Mouse (Mus musculus): ENCODE data around the gene Slc10a1.
A peak's percentile ranks its signal among the peaks of the same experiment; 100 is the strongest.

The Slc10a1 gene

DNA sequence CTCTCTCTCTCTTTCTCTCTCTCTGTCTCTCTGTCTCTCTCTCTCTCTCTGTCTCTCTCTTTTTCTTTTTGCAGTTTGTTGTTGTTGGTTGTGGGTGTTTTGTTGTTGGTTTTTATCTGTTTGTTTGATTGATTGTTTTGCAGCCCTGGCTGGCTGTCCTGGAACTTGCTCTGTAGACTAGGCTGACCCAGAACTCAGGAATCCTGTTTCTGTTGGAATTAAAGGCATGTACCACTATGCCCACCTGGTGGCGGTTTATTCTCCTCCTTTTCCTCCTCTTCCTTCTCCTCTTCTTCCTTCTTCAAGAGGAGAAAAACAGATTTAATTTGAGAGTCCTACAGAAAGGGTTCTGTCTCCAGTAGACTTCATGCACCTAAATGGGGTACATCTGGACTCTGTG lies 41.0 kb downstream of the Slc10a1 start:
- DNase-seq (ENCODE audit: low spot score) = no peak

DNA sequence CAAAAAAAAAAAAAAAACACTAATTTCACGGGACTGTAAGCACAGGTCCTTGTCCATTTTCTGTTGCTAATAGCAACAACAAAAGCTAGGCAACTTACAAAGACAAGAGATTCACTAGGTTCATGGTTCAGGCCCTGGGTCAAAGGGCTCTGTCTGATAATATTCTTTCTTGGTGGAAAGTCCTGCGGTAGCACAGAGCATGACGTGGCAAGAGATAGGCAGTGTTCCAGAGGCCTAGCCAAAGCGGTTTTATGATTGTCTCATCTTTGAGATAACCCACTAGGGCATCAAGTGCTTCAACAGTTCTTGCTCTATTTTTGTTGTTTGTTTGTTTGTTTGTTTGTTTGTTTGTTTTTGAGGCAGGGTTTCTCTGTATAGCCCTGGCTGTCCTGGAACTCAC lies 42.0 kb downstream of the Slc10a1 start:
- DNase-seq (ENCODE audit: low spot score) = no peak

DNA sequence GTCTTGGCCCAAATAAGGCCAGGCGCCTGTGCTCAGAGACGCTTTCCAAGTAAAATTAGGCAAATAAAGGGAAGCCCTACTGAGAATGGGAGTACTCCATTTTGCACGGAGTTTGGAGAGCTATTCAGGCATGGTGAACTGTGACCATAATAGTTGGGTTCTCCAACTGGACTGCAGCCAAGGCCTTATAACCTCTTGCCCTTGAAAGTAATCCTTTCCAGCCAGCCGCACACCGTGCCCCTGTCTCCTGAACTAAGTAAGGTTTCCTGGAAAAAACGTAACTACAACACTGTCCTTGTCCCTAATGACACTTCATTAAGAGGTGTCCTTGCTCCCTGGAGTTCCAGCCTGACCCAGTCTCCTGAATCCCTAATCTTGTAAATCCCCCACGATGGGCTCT lies 42.6 kb downstream of the Slc10a1 start:
- DNase-seq (ENCODE audit: low spot score) = no peak

DNA sequence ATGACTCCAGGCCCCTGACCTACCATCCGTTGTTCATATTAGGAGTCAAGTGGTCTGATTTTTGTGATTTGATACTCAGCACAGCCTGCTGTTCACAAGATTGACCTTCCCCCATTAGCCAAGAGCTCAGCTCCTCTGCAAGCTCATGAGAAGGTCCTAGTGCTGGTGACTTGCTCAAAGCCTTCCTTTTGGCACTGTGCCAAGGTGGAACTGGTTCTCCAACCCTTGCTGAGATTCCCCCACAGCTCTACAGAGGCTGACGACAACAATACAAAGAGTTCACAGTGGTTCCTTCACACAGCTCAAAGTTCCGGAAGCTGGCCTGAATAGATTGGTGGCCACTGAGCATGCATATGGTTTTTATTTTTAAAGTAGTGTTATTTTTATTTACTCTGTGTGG lies 44.3 kb downstream of the Slc10a1 start:
- peak; percentile 68 for DNase-seq (ENCODE audit: low spot score)

DNA sequence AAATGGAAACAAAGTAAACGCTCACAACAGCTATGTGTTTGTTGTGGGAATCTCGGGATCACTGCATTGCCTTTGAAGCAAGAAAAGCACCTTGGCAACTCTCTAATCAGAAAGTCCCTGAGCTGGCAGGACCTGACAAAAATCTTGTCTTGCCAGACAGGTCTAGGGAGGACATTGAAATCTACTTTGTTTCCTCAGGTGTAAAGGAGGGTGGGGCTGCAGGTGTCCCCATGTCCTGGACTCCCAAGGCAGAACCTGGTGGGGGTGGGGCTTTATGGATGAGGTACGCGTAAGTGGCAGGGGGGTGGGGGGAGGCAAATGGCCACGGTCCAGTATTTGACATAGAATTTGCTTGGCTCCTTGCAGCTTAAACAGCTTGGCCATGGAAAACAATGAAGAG lies 44.9 kb downstream of the Slc10a1 start:
- DNase-seq (ENCODE audit: low spot score) = no peak

DNA sequence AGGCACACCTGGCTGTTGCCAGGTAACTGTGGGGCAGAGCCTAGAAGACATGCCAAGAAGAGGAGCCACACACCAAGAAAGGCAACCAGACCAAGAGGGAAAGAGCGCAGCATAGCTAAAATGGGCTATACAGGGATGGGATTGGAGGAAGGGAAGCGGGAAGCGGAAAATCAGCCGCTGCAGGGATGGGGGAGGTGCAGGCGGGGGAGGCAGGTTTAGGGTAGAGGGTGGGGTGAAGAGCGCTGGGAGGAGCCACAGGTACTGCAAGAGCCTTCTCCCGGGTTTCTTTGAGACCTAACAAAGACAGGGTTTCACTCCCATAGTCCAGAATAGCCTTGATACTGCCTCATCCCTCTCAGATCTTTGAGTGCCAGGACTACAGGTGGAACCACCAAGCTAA lies 45.6 kb downstream of the Slc10a1 start:
- peak; percentile 28 for DNase-seq (ENCODE audit: low spot score)

DNA sequence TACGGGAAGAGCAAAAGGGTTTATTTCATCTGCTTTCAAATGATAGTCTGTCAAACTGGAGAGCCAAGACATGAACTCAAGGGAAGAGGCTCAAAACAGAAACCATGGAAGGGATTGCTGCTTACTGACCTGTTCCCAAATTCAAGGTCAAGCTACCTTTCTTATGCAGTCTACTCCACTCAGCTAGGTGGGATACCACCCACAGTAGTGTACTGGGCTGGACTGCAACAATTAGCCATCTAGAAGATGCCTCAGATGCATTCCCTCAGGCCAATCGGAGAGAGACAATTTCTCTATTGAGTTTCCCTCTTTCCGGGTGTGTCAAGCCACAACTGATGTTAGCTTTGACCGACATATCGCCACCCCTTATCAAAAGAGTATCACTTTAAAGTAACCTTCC lies 47.2 kb downstream of the Slc10a1 start:
- DNase-seq (ENCODE audit: low spot score) = no peak

DNA sequence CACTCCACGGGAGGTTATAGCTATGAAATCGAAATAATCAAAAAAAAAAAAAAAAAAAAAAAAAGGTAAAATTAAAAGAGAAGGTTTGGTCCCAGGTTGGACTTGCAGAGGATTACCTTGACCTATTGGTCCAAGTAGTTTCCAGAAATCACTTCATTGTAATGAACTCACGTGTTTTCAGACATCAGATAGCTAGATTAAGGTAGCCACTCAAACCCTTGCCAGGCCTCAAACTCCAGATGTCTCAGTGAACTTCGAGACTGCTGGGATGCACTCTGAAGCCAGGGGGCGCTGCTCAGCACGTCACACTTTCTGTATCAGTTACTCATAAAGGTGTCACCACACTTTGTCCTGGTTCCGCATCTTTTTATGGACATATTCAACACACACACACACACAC lies 50.7 kb downstream of the Slc10a1 start:
- peak; percentile 53 for DNase-seq (ENCODE audit: low spot score)

DNA sequence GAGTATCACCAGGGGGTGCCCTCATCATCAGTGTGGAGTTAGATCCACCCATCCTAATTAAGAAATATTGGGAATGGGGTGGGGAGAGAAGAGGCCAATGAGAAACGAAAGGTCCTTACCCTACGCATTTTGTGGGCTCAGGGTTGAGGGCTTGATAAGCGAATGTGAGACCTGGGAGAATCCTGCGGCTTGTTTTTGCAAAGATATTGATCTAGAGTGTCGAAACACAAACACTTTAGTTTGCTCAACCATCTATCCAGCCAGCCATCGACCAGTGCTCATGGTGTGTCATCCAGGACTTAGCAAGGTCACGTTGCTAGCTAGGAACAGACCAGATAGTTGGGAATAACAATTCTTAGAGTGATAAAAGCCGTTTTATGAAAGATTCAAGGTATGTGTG lies 58.9 kb downstream of the Slc10a1 start:
- no peak for DNase-seq (ENCODE audit: low spot score)

Measured in lung, postnatal 25 days (tissue).